Mouse (Mus musculus): Measurements from ENCODE around the gene Sf3b6.
A peak's percentile ranks its signal among the peaks of the same experiment; 100 is the strongest.

DNA sequence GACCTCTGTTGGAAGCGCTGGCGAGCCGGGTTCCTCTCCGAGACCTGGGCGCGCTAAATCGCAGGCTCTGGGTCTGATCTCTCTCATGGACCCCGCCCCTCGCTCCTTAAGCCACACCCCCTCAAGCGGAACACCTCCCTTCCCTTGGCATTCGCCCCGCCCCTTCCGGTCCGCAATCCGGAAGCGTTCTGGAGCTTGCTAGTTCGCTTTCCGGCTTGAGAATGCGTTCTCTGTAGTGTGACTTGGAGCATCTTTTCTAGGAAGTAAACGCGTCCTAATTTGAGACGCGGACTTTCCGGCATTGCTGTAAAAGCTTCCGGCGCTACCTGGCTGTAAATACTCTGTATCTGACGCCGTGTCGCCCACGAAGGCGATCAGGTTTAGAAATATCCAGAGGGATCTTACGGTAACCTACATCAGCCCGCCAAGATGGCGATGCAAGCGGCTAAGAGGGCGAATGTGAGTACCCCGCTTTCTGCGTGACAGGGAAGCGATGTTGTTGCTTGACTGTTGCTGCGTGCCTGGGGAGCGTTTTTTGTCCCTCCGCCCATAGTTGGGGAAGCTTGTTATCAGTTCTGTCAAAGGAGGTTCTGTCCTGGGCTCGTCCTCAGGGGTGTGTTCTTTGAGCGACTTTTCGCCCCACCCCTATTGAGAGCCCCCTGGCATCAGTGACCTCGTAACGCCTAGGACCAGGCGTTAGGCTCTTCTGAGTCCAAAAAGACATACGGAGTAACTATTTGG is at the start of gene Sf3b6:
- TF ChIP-seq CTCF (IDR thresholded peaks at IDR 0.05; ENCODE audit: low read depth, low read length) = no peak
- peak; percentile 92 for TF ChIP-seq POLR2A (IDR thresholded peaks at IDR 0.05; ENCODE audit: insufficient read depth, low read length)
